Mouse (Mus musculus): ENCODE data around the gene Slc38a8. TPM values are rescaled to one million over a fixed set of nuclear protein-coding genes. Genes with fewer than 3 reads are reported as not detected.
A peak's percentile ranks its signal among the peaks of the same experiment; 100 is the strongest.

Slc38a8 gene
- total RNA-seq, 2 experiments from 2014 or later, result not detected

GRCm38 (mm10) chr8:119484145-119484896 lies 17.2 kb downstream of the Slc38a8 start:
- DNase-seq, result no peak

- no peak for DNase-seq
These were observed 22.8 kb downstream of the Slc38a8 start for GRCm38 (mm10) chr8:119478684-119479083.

GRCm38 (mm10) chr8:119468091-119468490 lies 33.4 kb downstream of the Slc38a8 start:
- DNase-seq, result no peak

- DNase-seq, result no peak
These were observed 34.7 kb downstream of the Slc38a8 start for GRCm38 (mm10) chr8:119466794-119467193.

- DNase-seq, result no peak
These were observed 35.4 kb downstream of the Slc38a8 start for GRCm38 (mm10) chr8:119466105-119466504.

- no peak for DNase-seq
These were observed 37.8 kb downstream of the Slc38a8 start for GRCm38 (mm10) chr8:119463709-119464108.

GRCm38 (mm10) chr8:119461356-119461755 lies 40.1 kb downstream of the Slc38a8 start:
- no peak for DNase-seq

- DNase-seq, result no peak
These were observed 41.8 kb downstream of the Slc38a8 start for GRCm38 (mm10) chr8:119459724-119460123.

- no peak for DNase-seq
These were observed 45.5 kb downstream of the Slc38a8 start for GRCm38 (mm10) chr8:119456045-119456444.

- DNase-seq, result no peak
These were observed 48.6 kb downstream of the Slc38a8 start for GRCm38 (mm10) chr8:119452919-119453318.

- DNase-seq, result no peak
These were observed 50.4 kb downstream of the Slc38a8 start for GRCm38 (mm10) chr8:119451131-119451530.

GRCm38 (mm10) chr8:119449627-119450026 lies 51.9 kb downstream of the Slc38a8 start:
- no peak for DNase-seq

- DNase-seq, result no peak
These were observed 53.7 kb downstream of the Slc38a8 start for GRCm38 (mm10) chr8:119447781-119448170.

- no peak for DNase-seq
These were observed 54.3 kb downstream of the Slc38a8 start for GRCm38 (mm10) chr8:119446990-119447780.

GRCm38 (mm10) chr8:119446211-119446989 lies 55.1 kb downstream of the Slc38a8 start, which contains the start of gene Necab2:
Gene Necab2, plus strand, starts transcription at chr8:119446719.
- DNase-seq, result peak; percentile 66

GRCm38 (mm10) chr8:119442970-119443369 lies 58.5 kb downstream of the Slc38a8 start:
- no peak for DNase-seq

- no peak for DNase-seq
These were observed 59.5 kb downstream of the Slc38a8 start for GRCm38 (mm10) chr8:119442013-119442412.

GRCm38 (mm10) chr8:119440952-119441270 lies 60.6 kb downstream of the Slc38a8 start:
- no peak for DNase-seq

GRCm38 (mm10) chr8:119440250-119440951 lies 61.1 kb downstream of the Slc38a8 start:
- DNase-seq, result peak; percentile 81

GRCm38 (mm10) chr8:119439893-119440249 lies 61.6 kb downstream of the Slc38a8 start:
- no peak for DNase-seq

- no peak for DNase-seq
These were observed 62.1 kb downstream of the Slc38a8 start for GRCm38 (mm10) chr8:119439424-119439823.

- no peak for DNase-seq
These were observed 62.6 kb downstream of the Slc38a8 start for GRCm38 (mm10) chr8:119438876-119439275.

Measured in gastrocnemius, postnatal 25 days (tissue).